Mouse (Mus musculus): Measurements from ENCODE around the gene Plbd1. TPM values are rescaled to one million over a fixed set of nuclear protein-coding genes. Genes with fewer than 3 reads are reported as not detected.

Gene Plbd1
- polyA plus RNA-seq (2015; fragmentation: Nextera tagmentation; extraction: Ambion mirVana), result 0.43 and 0.53 TPM in 2 replicates

DNA sequence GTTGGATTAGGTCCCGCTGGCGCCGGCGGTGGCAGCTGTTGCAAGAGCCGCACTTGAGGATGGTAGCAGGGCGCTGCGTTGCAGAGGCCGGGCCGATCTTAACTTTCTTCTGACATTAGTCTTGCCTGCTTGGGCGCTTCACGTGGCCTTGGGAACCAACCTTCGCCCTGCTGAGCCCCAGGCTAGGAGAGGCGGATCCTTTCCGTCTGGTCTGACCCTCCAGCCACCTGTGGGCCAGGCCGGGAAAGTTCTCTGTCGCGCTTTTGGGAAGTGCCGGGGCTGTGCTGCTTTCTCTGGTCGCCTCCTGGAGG, at the start of gene Plbd1:
Gene Plbd1 (minus strand): TSS at position 223 of the 311 bp plus-strand sequence.

Other genes with a start within 250 kb of the Plbd1 start
- not detected in 2 replicates for gene E330021D16Rik, start 246.4 kb downstream of the Plbd1 start, polyA plus RNA-seq (2015; fragmentation: Nextera tagmentation; extraction: Ambion mirVana)
- gene Atf7ip, start 155.8 kb downstream of the Plbd1 start, polyA plus RNA-seq (2015; fragmentation: Nextera tagmentation; extraction: Ambion mirVana), result 18.7 and 21.5 TPM in 2 replicates
- 0.32 and 0.34 TPM in 2 replicates for gene Gucy2c, start 119.8 kb upstream of the Plbd1 start, polyA plus RNA-seq (2015; fragmentation: Nextera tagmentation; extraction: Ambion mirVana)
- 0.36 and 0.41 TPM in 2 replicates for gene Hist4h4, start 142.5 kb upstream of the Plbd1 start, polyA plus RNA-seq (2015; fragmentation: Nextera tagmentation; extraction: Ambion mirVana)
- gene H2afj, start 146.3 kb upstream of the Plbd1 start, polyA plus RNA-seq (2015; fragmentation: Nextera tagmentation; extraction: Ambion mirVana), result 111 and 122 TPM in 2 replicates
- gene BC049715, start 165.7 kb upstream of the Plbd1 start, polyA plus RNA-seq (2015; fragmentation: Nextera tagmentation; extraction: Ambion mirVana), result 1.8 and 2.0 TPM in 2 replicates
- 66.2 and 67.4 TPM in 2 replicates for gene Wbp11, start 166.3 kb upstream of the Plbd1 start, polyA plus RNA-seq (2015; fragmentation: Nextera tagmentation; extraction: Ambion mirVana)
- gene Smco3, start 173.5 kb upstream of the Plbd1 start, polyA plus RNA-seq (2015; fragmentation: Nextera tagmentation; extraction: Ambion mirVana), result 5.6 and 5.7 TPM in 2 replicates
- 0.19 and 0.20 TPM in 2 replicates for gene Art4, start 195.8 kb upstream of the Plbd1 start, polyA plus RNA-seq (2015; fragmentation: Nextera tagmentation; extraction: Ambion mirVana)
- 92.1 and 133 TPM in 2 replicates for gene Mgp, start 213.9 kb upstream of the Plbd1 start, polyA plus RNA-seq (2015; fragmentation: Nextera tagmentation; extraction: Ambion mirVana)